11 mouse cellular contexts compared by ENCODE assay signal in the genomic region with DNA sequence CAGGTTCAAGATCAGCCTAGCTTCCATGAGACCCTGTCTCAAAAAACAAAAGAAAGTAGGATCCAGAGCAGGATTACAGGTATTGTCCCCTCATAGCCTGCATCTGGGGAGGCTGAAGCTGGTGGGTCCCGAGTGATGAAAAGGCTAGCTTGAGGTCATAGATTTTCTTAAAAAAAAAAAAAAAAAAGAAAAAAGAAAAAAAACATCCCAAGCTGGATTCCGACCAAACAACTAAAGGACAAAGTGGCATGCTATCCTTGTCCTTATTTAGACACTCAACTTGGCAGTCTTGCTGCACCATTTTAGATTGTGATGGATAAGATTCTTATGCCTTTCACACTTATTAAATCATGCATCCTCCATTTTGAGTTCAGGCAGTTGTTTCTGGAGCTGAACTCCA. TPM values are rescaled to one million over a fixed set of nuclear protein-coding genes. Genes with fewer than 3 reads are reported as not detected.
DNase-seq lines count a peak whose midpoint lies in the region; ATAC-seq and TF ChIP-seq lines count a peak whose summit lies in the region.
"Had no signal": no experiment of that assay in that cellular context is flagged by ENCODE, and none has a peak within 500 bp of the region (broad histone marks: within the 10 kb centered on the region; RNA-seq: fewer than 3 reads in every experiment).

No protein-coding gene starts in this region.

- ATAC-seq in lung, embryonic 16.5 days (ENCODE audit: low read depth): no peak
- ATAC-seq in intestine, embryonic 14.5 days (replicated peaks; ENCODE audit: low FRiP score, low TSS enrichment, low read depth): no peak
- no peak for ATAC-seq in neural tube, embryonic 14.5 days (ENCODE audit: low read depth)

- DNase-seq in gastrocnemius, adult 2 months: no peak
- no peak for DNase-seq in gastrocnemius, postnatal 4 days (ENCODE audit: low spot score in 2 of 2)
- no peak for DNase-seq in lung, adult 18-20 months
- DNase-seq in intestine, embryonic 14.5 days (ENCODE audit: low spot score): no peak
- DNase-seq in spleen, postnatal 4 days (ENCODE audit: low spot score in 2 of 2): no peak
- DNase-seq in left cerebral cortex, postnatal 10 days (ENCODE audit: extremely low spot score in 1 of 2, low spot score in 2 of 2): no peak
- DNase-seq: cerebellum, postnatal 25 days; gastrocnemius, postnatal 25 days; right cerebral cortex, adult 18-20 months had no signal

- no peak overlapping the region for H3K4me2 ChIP-seq in lung, embryonic 16.5 days (ENCODE audit: low read depth, low read length)
- peak overlapping the region; percentile 53 for H3K4me2 ChIP-seq in intestine, embryonic 14.5 days (ENCODE audit: low read length)
- H3K4me2 ChIP-seq in neural tube, embryonic 14.5 days (ENCODE audit: low read depth, low read length): 0 out of 2 replicates have a peak overlapping the region, but pooled peaks have one; percentile 87

- no peak for TF ChIP-seq CTCF in gastrocnemius, adult 2 months (IDR thresholded peaks at IDR 0.05)

- H3K36me3 ChIP-seq in lung, embryonic 16.5 days (ENCODE audit: control insufficient read depth, insufficient read depth, low read length): peaks cover 36% of the 10 kb centered on the region
- peaks cover 74% of the 10 kb centered on the region for H3K36me3 ChIP-seq in intestine, embryonic 14.5 days (ENCODE audit: control insufficient read depth, insufficient read depth, low read length)
- H3K36me3 ChIP-seq in neural tube, embryonic 14.5 days (ENCODE audit: control insufficient read depth, insufficient read depth, low read length): peaks cover 38% of the 10 kb centered on the region

- no peak overlapping the region for H3K9ac ChIP-seq in lung, embryonic 16.5 days (ENCODE audit: low read length)
- no peak overlapping the region for H3K9ac ChIP-seq in intestine, embryonic 14.5 days (ENCODE audit: low read length)
- H3K9ac ChIP-seq in neural tube, embryonic 14.5 days (replicated peaks; ENCODE audit: low read depth, low read length): no peak overlapping the region

- H3K4me1 ChIP-seq in lung, embryonic 16.5 days (replicated peaks; ENCODE audit: control insufficient read depth, insufficient read depth, low read length): peaks cover 11% of the 10 kb centered on the region
- peaks cover 16% of the 10 kb centered on the region for H3K4me1 ChIP-seq in intestine, embryonic 14.5 days (replicated peaks; ENCODE audit: control insufficient read depth, insufficient read depth, low read length)
- peaks cover 12% of the 10 kb centered on the region; the same call in 1 of the 2 replicates for H3K4me1 ChIP-seq in neural tube, embryonic 14.5 days (ENCODE audit: control insufficient read depth, insufficient read depth, low read length)

- H3K4me3 ChIP-seq in gastrocnemius, adult 2 months: no peak overlapping the region; the same call in 1 of the 2 replicates
- H3K4me3 ChIP-seq in lung, embryonic 16.5 days (ENCODE audit: low read length): no peak overlapping the region
- H3K4me3 ChIP-seq in intestine, embryonic 14.5 days (ENCODE audit: low read depth, low read length): no peak overlapping the region
- H3K4me3 ChIP-seq in neural tube, embryonic 14.5 days (ENCODE audit: low read depth, low read length): no peak overlapping the region

- H3K27me3 ChIP-seq in lung, embryonic 16.5 days (ENCODE audit: control insufficient read depth, insufficient read depth, low read depth, low read length): no peaks in the 10 kb centered on the region
- no peaks in the 10 kb centered on the region for H3K27me3 ChIP-seq in intestine, embryonic 14.5 days (replicated peaks; ENCODE audit: control insufficient read depth, insufficient read depth, low read length)
- H3K27me3 ChIP-seq in neural tube, embryonic 14.5 days (ENCODE audit: control insufficient read depth, insufficient read depth, low read length): no peaks in the 10 kb centered on the region

- intact Hi-C loops in gastrocnemius, adult 2 months (cut with DNase I): loop anchor here (2.0 kb wide), 1 partner anchor 14 kb away; a partner anchor contains a TSS
- intact Hi-C loops in left cerebral cortex, postnatal 10 days (cut with DNase I): no loop called here

- H3K9me3 ChIP-seq in lung, embryonic 16.5 days (ENCODE audit: control insufficient read depth, low read length): no peaks in the 10 kb centered on the region
- H3K9me3 ChIP-seq in intestine, embryonic 14.5 days (ENCODE audit: control insufficient read depth, low read length): no peaks in the 10 kb centered on the region
- no peaks in the 10 kb centered on the region for H3K9me3 ChIP-seq in neural tube, embryonic 14.5 days (ENCODE audit: control insufficient read depth, low read length)

- peak overlapping the region; percentile 99 for H3K27ac ChIP-seq in gastrocnemius, adult 2 months
- H3K27ac ChIP-seq in lung, embryonic 16.5 days (ENCODE audit: low read length): peak overlapping the region; percentile 21; the same call in 1 of the 2 replicates
- peak overlapping the region; percentile 97; the same call in 1 of the 2 replicates for H3K27ac ChIP-seq in intestine, embryonic 14.5 days (ENCODE audit: low read depth)
- H3K27ac ChIP-seq in neural tube, embryonic 14.5 days (ENCODE audit: low read depth, low read length): 0 out of 2 replicates have a peak overlapping the region, but pooled peaks have one; percentile 97

- 54% methylated on average over 2 of the region's 2 CpGs for WGBS in lung, embryonic 16.5 days
- WGBS in intestine, embryonic 14.5 days: 65% methylated on average over 2 of the region's 2 CpGs
- 66% methylated on average over 2 of the region's 2 CpGs for WGBS in neural tube, embryonic 14.5 days

RNA-seq across cellular contexts. Expression of a gene that starts 3.7 kb away (rescaled TPM):
- total RNA-seq in gastrocnemius, adult 2 months (2021): 10 to 100 TPM; 17.4 to 21.9 TPM
- total RNA-seq in gastrocnemius, postnatal 4 days (2021): 10 to 100 TPM; 28.3 to 31.6 TPM
- 33.2 and 36.6 TPM in 2 replicates for polyA plus RNA-seq in lung, embryonic 16.5 days (2015; fragmentation: Nextera tagmentation; extraction: Ambion mirVana)
- polyA plus RNA-seq in intestine, embryonic 14.5 days (2014; fragmentation: Nextera tagmentation; extraction: Ambion mirVana): 34.5 and 37.3 TPM in 2 replicates
- 47.9 and 54.1 TPM in 2 replicates for polyA plus RNA-seq in neural tube, embryonic 14.5 days (2014; fragmentation: Nextera tagmentation; extraction: Ambion mirVana)
- 10 to 100 TPM; 52.3 to 55.8 TPM for total RNA-seq in left cerebral cortex, postnatal 10 days (2021)

RNA-seq across cellular contexts. Expression of a gene that starts 13.1 kb away (rescaled TPM):
- total RNA-seq in gastrocnemius, adult 2 months (2021): 10 to 100 TPM; 51.8 to 69.4 TPM
- 10 to 100 TPM; 79.3 to 83.9 TPM for total RNA-seq in gastrocnemius, postnatal 4 days (2021)
- 19.4 and 20.3 TPM in 2 replicates for polyA plus RNA-seq in lung, embryonic 16.5 days (2015; fragmentation: Nextera tagmentation; extraction: Ambion mirVana)
- polyA plus RNA-seq in intestine, embryonic 14.5 days (2014; fragmentation: Nextera tagmentation; extraction: Ambion mirVana): 17.5 and 19.1 TPM in 2 replicates
- 24.2 and 26.9 TPM in 2 replicates for polyA plus RNA-seq in neural tube, embryonic 14.5 days (2014; fragmentation: Nextera tagmentation; extraction: Ambion mirVana)
- 100 to 1,000 TPM; 162 to 177 TPM for total RNA-seq in left cerebral cortex, postnatal 10 days (2021)

RNA-seq across cellular contexts. Expression of a gene that starts 28.2 kb away (rescaled TPM):
- under 1 TPM; 0.22 to 0.26 TPM for total RNA-seq in gastrocnemius, adult 2 months (2021)
- total RNA-seq in gastrocnemius, postnatal 4 days (2021): 1 to 10 TPM; 3.4 to 4.3 TPM
- 1.3 and 1.4 TPM in 2 replicates for polyA plus RNA-seq in lung, embryonic 16.5 days (2015; fragmentation: Nextera tagmentation; extraction: Ambion mirVana)
- polyA plus RNA-seq in intestine, embryonic 14.5 days (2014; fragmentation: Nextera tagmentation; extraction: Ambion mirVana): 1.5 and 2.2 TPM in 2 replicates
- 13.9 and 18.6 TPM in 2 replicates for polyA plus RNA-seq in neural tube, embryonic 14.5 days (2014; fragmentation: Nextera tagmentation; extraction: Ambion mirVana)
- total RNA-seq in left cerebral cortex, postnatal 10 days (2021): 100 to 1,000 TPM; 121 to 122 TPM

RNA-seq across cellular contexts. Expression of a gene that starts 33.3 kb away (rescaled TPM):
- total RNA-seq in gastrocnemius, adult 2 months (2021): 100 to 1,000 TPM in 1 of 2 experiments, 10 to 100 TPM in 1; 56.3 to 152 TPM
- 10 to 100 TPM; 26.7 to 34.2 TPM for total RNA-seq in gastrocnemius, postnatal 4 days (2021)
- polyA plus RNA-seq in lung, embryonic 16.5 days (2015; fragmentation: Nextera tagmentation; extraction: Ambion mirVana): 1.4 and 1.6 TPM in 2 replicates
- 2.5 and 2.8 TPM in 2 replicates for polyA plus RNA-seq in intestine, embryonic 14.5 days (2014; fragmentation: Nextera tagmentation; extraction: Ambion mirVana)
- 3.8 and 3.9 TPM in 2 replicates for polyA plus RNA-seq in neural tube, embryonic 14.5 days (2014; fragmentation: Nextera tagmentation; extraction: Ambion mirVana)
- 10 to 100 TPM; 63.3 to 70.5 TPM for total RNA-seq in left cerebral cortex, postnatal 10 days (2021)

RNA-seq across cellular contexts. Expression of a gene that starts 55.0 kb away (rescaled TPM):
- 1 to 10 TPM; 6.1 to 6.6 TPM for total RNA-seq in gastrocnemius, adult 2 months (2021)
- total RNA-seq in gastrocnemius, postnatal 4 days (2021): 10 to 100 TPM in 1 of 2 experiments, 1 to 10 TPM in 1; 8.3 to 11.0 TPM
- polyA plus RNA-seq in lung, embryonic 16.5 days (2015; fragmentation: Nextera tagmentation; extraction: Ambion mirVana): 4.6 and 4.8 TPM in 2 replicates
- polyA plus RNA-seq in intestine, embryonic 14.5 days (2014; fragmentation: Nextera tagmentation; extraction: Ambion mirVana): 5.1 and 5.3 TPM in 2 replicates
- polyA plus RNA-seq in neural tube, embryonic 14.5 days (2014; fragmentation: Nextera tagmentation; extraction: Ambion mirVana): 5.2 and 5.7 TPM in 2 replicates
- total RNA-seq in left cerebral cortex, postnatal 10 days (2021): 10 to 100 TPM; 28.5 to 29.6 TPM

Comparison
In these comparisons a context has a peak if more than half of its experiments do, and no peak if none do; other contexts are left out.
1. H3K27ac ChIP-seq: peak in every context shown above with its lines; median percentile 99 in gastrocnemius, adult 2 months; 97 in intestine, embryonic 14.5 days; 97 in neural tube, embryonic 14.5 days; 21 in lung, embryonic 16.5 days.
2. RNA of a gene that starts 28.2 kb away (total RNA-seq): 121 to 122 TPM in left cerebral cortex, postnatal 10 days; 3.4 to 4.3 TPM in gastrocnemius, postnatal 4 days and 0.22 to 0.26 TPM in gastrocnemius, adult 2 months; every median in the first group is over 10 times any median in the second.